Mouse (Mus musculus) urinary bladder, postnatal 36 days (tissue): Measurements from ENCODE around the gene Fbxw17.
"Not testable (repeated sequence)": the region's sequence is repeated elsewhere in the genome, so short reads cannot be mapped to it uniquely, and the experiment has no call there.

ENCODE experiments used
- DNase-seq, 2 experiments: peaks; one replicate each; pipeline ENCODE4 v3.0.0; 2022; ENCODE audit warnings: low spot score in 2 of 2, mixed read lengths in 1 of 2

The Fbxw17 gene

GRCm38 (mm10) chr13:50417389-50418183 is at the start of gene Fbxw17:
Gene Fbxw17, plus strand, starts transcription at chr13:50417864.
- peak; percentile 65 to 81 for DNase-seq

DNA sequence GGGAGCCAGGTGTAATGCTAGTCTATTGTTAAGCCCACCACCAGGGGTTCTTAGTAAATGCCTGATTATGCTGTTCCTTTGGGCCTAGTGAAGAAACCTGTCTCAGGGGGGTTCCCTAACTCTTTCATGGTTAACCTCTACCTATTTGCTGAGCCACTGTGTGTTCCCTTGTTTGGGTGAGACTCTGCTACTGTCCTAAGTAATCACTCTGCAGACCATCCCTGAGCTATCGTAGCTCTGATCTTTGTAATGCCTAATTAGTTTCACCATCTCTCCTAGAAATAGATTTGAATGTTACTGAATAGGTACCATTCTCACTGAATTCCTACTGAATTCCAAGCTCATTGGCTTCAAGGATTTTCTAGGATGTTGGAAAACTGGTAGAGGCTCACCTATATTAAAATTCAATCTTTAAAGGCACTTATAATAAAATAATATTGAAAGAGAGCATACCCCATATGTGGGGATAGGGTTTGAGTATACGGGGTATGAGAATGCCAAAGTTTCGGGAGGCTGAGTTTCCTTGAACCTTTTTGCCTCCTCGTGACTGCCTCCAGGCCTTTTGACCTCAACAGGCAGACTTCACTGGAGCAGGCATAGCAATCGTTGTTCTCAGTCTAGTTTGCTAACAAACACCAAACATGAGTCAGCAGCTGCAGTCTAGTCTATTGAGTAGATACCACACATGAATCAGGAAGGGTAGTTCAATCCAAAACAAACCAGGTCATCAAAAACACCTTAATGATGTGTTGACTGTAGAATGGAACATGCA is 44.5 kb upstream of the Fbxw17 start:
- DNase-seq: not testable (repeated sequence)

DNA sequence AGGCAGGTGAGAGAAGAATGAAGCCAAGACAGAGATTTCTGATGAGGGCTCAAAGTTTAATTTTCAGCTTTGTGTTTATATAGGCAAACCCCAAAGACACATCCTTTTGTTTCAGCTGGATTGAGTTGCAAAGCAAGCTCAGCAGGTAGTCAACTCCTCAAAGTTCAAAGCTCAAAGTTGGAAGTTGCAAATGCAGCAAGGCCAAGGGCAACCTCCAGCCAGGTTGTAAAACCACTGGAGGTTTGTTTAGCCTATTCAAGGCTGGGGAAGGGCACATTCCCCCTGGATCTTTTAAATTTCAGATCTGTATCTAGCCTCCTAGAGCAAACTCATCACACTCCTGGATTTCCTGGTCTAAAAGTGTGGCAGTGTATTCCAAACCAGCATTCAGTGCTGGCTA is 28.5 kb upstream of the Fbxw17 start:
- not testable (repeated sequence) for DNase-seq

GRCm38 (mm10) chr13:50418421-50418820 is 757 bp downstream of the Fbxw17 start:
- no peak for DNase-seq

DNA sequence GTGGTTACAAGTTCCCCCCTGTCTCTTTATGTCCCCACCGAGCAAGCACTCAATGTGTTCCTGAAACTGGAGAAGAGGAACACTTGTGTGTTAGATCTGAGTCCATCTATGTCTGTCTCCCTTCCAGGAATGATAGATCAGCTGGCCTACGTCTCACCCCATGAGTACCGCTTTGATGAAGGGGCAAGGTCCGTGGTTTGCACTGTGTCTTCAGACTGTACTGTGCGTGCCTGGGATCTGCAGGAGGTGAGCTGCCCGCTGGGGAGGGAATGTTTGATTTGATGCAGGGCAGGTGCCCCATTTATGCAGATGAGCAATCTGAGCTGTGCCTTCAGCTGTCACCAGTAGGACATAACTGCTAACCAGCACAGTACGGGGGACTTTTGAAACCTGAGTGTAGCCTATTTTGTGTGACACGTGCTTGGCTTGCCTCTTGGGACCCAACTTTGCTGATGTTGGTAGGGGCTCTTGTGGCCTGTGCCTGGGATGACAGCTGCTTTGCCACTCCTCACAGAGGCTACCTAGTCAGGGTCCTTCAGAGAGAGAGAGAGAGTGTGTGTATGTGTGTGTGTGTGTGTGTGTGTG is 6.1 kb downstream of the Fbxw17 start:
- DNase-seq: no peak

GRCm38 (mm10) chr13:50424517-50424916 is 6.9 kb downstream of the Fbxw17 start:
- no peak for DNase-seq

- no peak for DNase-seq
Observed at GRCm38 (mm10) chr13:50426686-50427085, 9.0 kb downstream of the Fbxw17 start.

- no peak for DNase-seq
Observed at GRCm38 (mm10) chr13:50443812-50444211, 26.1 kb downstream of the Fbxw17 start, which contains the start of gene Gm47429. Gene Gm47429, minus strand, starts transcription at chr13:50443912.

GRCm38 (mm10) chr13:50445261-50445660 is 27.6 kb downstream of the Fbxw17 start:
- DNase-seq: no peak

GRCm38 (mm10) chr13:50452266-50452665 is 34.6 kb downstream of the Fbxw17 start:
- DNase-seq: not testable (repeated sequence)

GRCm38 (mm10) chr13:50453426-50453825 is 35.8 kb downstream of the Fbxw17 start:
- DNase-seq: no peak

- not testable (repeated sequence) for DNase-seq
Observed at GRCm38 (mm10) chr13:50460433-50460832, 42.8 kb downstream of the Fbxw17 start.

DNA sequence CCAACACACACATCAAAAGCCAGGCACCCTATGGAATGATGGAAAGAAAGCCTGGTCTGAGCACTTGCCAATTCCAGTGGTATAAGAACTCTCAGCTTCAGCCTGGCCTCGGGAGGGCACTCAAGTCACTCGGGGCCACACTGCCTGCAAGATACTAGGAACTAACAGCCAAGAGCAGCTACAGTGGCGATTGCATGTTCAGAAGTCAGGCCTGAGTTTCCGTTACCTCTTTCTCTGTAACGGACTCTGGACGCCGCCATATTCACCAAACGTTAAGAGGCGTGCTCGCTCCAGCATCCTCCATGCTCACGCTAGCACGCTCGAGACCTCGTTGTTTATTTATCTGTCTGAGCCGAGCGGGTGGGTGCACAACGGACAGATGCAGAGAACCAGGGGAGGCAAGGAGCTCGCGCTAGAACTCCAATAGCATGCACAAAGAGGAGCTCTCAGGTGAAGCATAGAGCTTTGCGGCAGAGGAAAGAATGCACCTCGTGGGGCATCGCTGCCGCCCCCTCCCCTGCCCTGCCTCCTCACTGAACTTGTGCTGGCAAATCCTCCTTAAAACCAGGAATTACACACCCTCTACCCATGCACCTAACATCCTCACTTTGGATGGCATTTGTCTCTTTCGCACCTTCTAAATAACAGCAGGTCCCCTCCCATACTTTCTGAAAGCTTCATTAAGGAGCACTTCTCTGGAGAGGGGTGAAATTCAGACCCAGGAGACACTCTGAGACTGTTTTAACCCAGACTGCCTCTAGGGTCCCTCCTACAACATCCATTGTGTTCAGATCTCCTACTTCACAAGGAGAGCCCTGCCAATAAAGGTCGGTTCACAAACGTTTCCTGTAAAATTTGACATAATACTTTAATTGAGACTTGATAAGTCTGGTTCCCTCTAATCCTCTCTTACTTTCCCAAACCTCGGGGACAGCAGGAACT is 47.2 kb downstream of the Fbxw17 start:
- no peak for DNase-seq

DNA sequence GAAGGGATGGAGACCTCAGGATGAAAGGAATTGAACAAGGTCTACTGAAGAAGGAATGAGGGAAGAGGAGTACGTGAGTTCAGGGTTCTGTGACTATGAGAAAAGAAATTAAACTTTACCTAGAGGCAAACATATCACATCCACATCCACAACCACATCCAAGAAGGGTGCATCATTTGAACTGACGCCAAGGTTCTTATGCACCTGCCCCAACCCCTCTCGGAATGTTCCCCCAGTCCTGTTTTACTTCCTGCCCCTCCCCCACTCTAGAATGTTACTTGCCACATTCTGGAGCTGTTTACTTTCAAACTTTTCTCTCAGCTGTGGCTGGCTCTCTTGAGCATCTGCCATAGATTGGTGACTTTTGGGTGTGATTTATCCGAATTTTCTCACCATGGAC is 49.3 kb downstream of the Fbxw17 start, which contains the start of gene Nutm2:
Nutm2 (plus strand) TSS at position 301 of the 400 bp plus-strand sequence.
- DNase-seq: no peak
